Mouse (Mus musculus): ENCODE results near the gene Tmem114.

DNA sequence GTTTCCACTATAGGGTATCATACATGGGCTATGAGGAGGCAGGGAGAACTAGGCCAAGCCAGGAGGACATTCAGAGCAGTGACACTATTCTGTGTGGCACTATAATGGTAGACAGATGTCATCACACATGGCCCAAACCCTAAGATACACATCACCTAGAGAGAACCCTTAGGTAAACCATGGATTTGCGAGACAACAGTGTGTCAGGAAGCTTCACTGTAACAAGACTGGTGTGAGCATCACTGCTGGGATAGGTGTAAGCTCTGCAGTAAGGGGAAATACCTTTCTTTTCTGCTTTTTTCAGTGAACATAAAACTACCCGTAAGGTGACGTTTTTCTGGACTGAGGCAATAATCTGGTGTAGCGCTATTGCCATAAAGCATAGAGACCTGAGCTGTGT is 33.5 kb upstream of the Tmem114 start:
- no peak for TF ChIP-seq CTCF (IDR thresholded peaks at IDR 0.05; ENCODE audit: extremely low read depth, insufficient read length, insufficient replicate concordance, low read depth, low read length)
- TF ChIP-seq POLR2A (IDR thresholded peaks at IDR 0.05; ENCODE audit: low read depth, low read length) = no peak
